Mouse (Mus musculus): ENCODE measurements around the gene Ctse. TPM values are rescaled to one million over a fixed set of nuclear protein-coding genes. Genes with fewer than 3 reads are reported as not detected.

Gene Ctse
- polyA plus RNA-seq, 1 experiment from 2014 or later = 0.13 TPM

DNA sequence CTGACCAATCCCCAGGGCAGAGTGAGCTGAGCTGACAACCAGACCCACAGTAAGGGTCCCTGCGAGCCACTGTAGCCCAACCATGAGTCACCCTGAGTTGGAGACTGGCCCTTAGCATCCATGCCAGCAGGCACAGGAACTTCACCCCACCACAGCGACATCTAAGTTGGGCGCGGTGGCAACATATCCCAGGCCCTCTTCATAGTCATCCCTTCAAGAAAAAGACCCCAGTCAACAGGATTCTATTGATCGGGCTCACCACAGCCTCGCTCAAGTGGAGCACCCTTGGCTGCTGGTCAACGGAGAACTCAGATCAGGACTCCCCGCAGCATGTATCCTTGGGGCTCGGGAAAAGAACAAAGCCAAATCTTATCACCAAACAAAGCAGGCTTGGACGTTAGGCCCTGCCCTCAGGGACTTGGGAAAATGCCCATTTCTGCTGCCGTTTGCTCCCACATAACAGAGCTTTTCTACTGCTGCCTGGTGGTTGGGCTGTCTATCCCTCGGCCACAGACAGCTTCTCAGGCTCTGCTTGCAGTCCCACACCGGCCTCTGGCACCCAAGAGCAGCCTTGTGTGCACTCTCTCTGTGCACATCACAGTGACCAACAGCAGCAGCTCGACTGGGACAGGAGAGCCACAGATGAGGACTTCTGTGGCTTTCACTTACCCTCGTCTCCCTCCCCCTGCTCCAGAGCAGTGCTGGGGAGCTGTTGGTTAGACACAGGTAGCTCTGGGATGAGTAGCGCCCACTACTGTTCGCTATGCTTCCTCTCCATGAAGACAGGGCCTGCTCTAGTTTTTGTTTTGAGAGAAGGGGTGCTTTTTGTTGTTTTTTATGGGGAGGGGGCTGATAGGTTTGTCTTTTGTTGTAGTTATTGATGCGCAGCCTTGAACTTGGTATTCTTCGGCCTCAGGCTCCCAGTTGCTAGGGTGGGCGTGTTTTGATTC lies 76.6 kb downstream of the Ctse start:
- H3K27ac ChIP-seq (replicated peaks; ENCODE audit: low read depth, low read length) = no peak overlapping the region
- no peak overlapping the region for H3K4me3 ChIP-seq (ENCODE audit: low read depth, low read length)
- ATAC-seq (ENCODE audit: insufficient number of reproducible peaks, low FRiP score, low TSS enrichment, low read depth) = no peak
- H3K27me3 ChIP-seq (ENCODE audit: control insufficient read depth, insufficient read depth, low read length) = no peaks in the 10 kb centered on the region
- 70% methylated on average over 20 of the region's 20 CpGs for WGBS
- H3K4me1 ChIP-seq (ENCODE audit: control insufficient read depth, insufficient read depth, low read length) = no peaks in the 10 kb centered on the region
- no peaks in the 10 kb centered on the region for H3K9me3 ChIP-seq (ENCODE audit: control insufficient read depth, low read length)
- no peaks in the 10 kb centered on the region for H3K36me3 ChIP-seq (ENCODE audit: control insufficient read depth, insufficient read depth, low read length)
- no peak overlapping the region for H3K4me2 ChIP-seq (ENCODE audit: low read depth, severe bottlenecking)
- DNase-seq (ENCODE audit: low spot score) = no peak
- no peak overlapping the region for H3K9ac ChIP-seq (ENCODE audit: low read length)

DNA sequence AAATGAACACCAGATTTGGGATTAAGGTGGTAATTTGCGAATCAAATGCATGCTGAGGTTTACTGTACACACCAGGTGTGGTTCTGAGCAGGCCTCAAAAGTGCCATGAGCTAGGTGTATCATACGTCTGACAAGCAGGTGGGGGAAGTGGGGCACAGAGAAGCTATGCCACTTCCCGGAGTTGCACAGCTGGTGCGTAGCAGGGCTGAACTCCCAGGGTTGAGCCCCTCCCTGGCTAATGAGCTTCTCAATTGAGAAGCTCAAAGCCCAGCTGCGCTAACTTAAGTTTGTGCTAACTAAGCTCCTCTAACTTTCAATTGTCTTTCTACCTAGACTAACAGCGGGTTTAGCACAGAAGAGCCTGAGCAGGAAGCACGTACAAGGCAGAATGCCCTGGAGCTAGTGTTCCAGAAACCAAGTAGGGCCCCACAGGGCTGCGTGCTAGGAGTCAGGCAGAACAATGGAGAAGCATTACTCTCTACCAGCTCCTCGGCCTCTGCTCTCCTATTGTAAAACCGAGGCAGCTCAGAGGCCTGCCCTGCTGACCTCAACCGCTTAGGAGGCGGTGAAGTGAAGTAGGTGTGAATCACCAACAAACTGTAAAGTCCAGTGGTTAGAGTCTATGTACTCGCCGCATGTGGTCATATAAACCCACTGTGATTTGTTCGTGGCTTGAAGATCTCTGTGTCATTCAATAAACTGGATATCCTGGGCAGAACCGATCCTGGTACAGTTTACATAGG lies 81.0 kb downstream of the Ctse start:
- no peak overlapping the region for H3K4me3 ChIP-seq (ENCODE audit: low read depth, low read length)
- no peaks in the 10 kb centered on the region for H3K36me3 ChIP-seq (ENCODE audit: control insufficient read depth, insufficient read depth, low read length)
- no peak overlapping the region for H3K4me2 ChIP-seq (ENCODE audit: low read depth, severe bottlenecking)
- 72% methylated on average over 16 of the region's 16 CpGs for WGBS
- H3K27me3 ChIP-seq (ENCODE audit: control insufficient read depth, insufficient read depth, low read length) = no peaks in the 10 kb centered on the region
- no peaks in the 10 kb centered on the region for H3K9me3 ChIP-seq (ENCODE audit: control insufficient read depth, low read length)
- H3K9ac ChIP-seq (ENCODE audit: low read length) = no peak overlapping the region
- no peak for ATAC-seq (ENCODE audit: insufficient number of reproducible peaks, low FRiP score, low TSS enrichment, low read depth)
- DNase-seq (ENCODE audit: low spot score) = no peak
- no peaks in the 10 kb centered on the region for H3K4me1 ChIP-seq (ENCODE audit: control insufficient read depth, insufficient read depth, low read length)
- H3K27ac ChIP-seq (replicated peaks; ENCODE audit: low read depth, low read length) = no peak overlapping the region

DNA sequence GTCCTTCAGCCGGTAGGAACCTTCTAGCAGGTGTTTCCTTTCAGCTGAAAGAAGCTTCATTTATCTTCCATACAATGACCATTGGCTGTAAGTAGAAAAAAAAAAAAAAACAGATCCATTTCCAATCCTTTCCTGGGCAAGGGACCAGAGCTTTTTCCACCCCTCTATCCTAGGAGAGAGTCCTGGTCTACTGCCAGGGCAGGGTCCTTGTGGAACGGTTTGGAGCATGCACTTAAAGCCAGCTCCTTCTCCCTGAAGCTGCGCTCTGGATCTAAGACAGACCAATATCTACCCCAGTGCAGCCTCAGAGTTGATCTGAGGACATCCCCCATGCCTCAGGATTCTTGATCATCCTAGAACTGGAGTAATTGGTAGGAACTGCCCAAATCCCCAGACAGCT lies 83.9 kb downstream of the Ctse start:
- no peaks in the 10 kb centered on the region for H3K27me3 ChIP-seq (ENCODE audit: control insufficient read depth, insufficient read depth, low read length)
- no peak for DNase-seq (ENCODE audit: low spot score)
- H3K9me3 ChIP-seq (ENCODE audit: control insufficient read depth, low read length) = no peaks in the 10 kb centered on the region
- 86% methylated on average over 3 of the region's 3 CpGs for WGBS
- no peak for ATAC-seq (ENCODE audit: insufficient number of reproducible peaks, low FRiP score, low TSS enrichment, low read depth)
- H3K9ac ChIP-seq (ENCODE audit: low read length) = no peak overlapping the region
- no peaks in the 10 kb centered on the region for H3K4me1 ChIP-seq (ENCODE audit: control insufficient read depth, insufficient read depth, low read length)
- no peak overlapping the region for H3K27ac ChIP-seq (replicated peaks; ENCODE audit: low read depth, low read length)
- H3K4me2 ChIP-seq (ENCODE audit: low read depth, severe bottlenecking) = no peak overlapping the region
- H3K4me3 ChIP-seq (ENCODE audit: low read depth, low read length) = no peak overlapping the region
- no peaks in the 10 kb centered on the region for H3K36me3 ChIP-seq (ENCODE audit: control insufficient read depth, insufficient read depth, low read length)

DNA sequence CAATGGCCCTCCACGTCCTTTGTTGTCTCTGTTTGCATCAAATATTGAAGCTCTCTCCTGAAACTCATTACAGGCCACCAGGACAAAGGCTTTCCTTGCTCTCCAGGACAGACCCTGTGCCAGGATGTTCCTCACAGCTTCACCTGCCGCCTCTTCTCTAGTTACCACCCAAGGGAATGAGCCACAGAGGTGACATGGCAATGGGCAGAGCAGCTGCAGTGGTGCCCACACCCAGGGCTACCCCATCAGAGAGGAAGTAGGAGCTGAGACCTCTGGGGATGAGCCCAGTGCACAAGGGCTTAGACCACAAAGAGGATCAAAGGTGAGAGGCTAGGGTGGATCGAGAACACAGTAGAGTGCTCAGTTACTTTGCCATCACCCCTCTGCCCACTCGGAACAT lies 85.4 kb downstream of the Ctse start:
- 76% methylated on average over 4 of the region's 4 CpGs for WGBS
- no peak for DNase-seq (ENCODE audit: low spot score)

More for the DNA sequence above, 85.4 kb downstream of the Ctse start:
- no peak overlapping the region for H3K27ac ChIP-seq (replicated peaks; ENCODE audit: low read depth, low read length)
- no peak overlapping the region for H3K4me3 ChIP-seq (ENCODE audit: low read depth, low read length)
- no peaks in the 10 kb centered on the region for H3K27me3 ChIP-seq (ENCODE audit: control insufficient read depth, insufficient read depth, low read length)
- H3K36me3 ChIP-seq (ENCODE audit: control insufficient read depth, insufficient read depth, low read length) = no peaks in the 10 kb centered on the region
- H3K4me2 ChIP-seq (ENCODE audit: low read depth, severe bottlenecking) = no peak overlapping the region
- ATAC-seq (ENCODE audit: insufficient number of reproducible peaks, low FRiP score, low TSS enrichment, low read depth) = no peak
- H3K4me1 ChIP-seq (ENCODE audit: control insufficient read depth, insufficient read depth, low read length) = no peaks in the 10 kb centered on the region
- no peaks in the 10 kb centered on the region for H3K9me3 ChIP-seq (ENCODE audit: control insufficient read depth, low read length)
- no peak overlapping the region for H3K9ac ChIP-seq (ENCODE audit: low read length)

Other genes starting within 250 kb of the Ctse start
- gene Srgap2, start 111.0 kb upstream of the Ctse start, polyA plus RNA-seq (2014; fragmentation: Nextera tagmentation; extraction: Ambion mirVana) = 18.1 and 19.5 TPM in 2 replicates
- gene Fam72a, start 110.4 kb upstream of the Ctse start, polyA plus RNA-seq (2014; fragmentation: Nextera tagmentation; extraction: Ambion mirVana) = 3.9 and 4.3 TPM in 2 replicates
- gene Avpr1b, start 39.1 kb upstream of the Ctse start, polyA plus RNA-seq (2014; fragmentation: Nextera tagmentation; extraction: Ambion mirVana) = not detected in 2 replicates
- 0.33 and 0.65 TPM in 2 replicates for gene Rab7b, start 50.4 kb downstream of the Ctse start, polyA plus RNA-seq (2014; fragmentation: Nextera tagmentation; extraction: Ambion mirVana)
- not detected in 2 replicates for gene Slc26a9, start 105.7 kb downstream of the Ctse start, polyA plus RNA-seq (2014; fragmentation: Nextera tagmentation; extraction: Ambion mirVana)
- 2.3 and 2.4 TPM in 2 replicates for gene Pm20d1, start 159.1 kb downstream of the Ctse start, polyA plus RNA-seq (2014; fragmentation: Nextera tagmentation; extraction: Ambion mirVana)
- gene Slc41a1, start 189.2 kb downstream of the Ctse start, polyA plus RNA-seq (2014; fragmentation: Nextera tagmentation; extraction: Ambion mirVana) = 11.6 and 12.8 TPM in 2 replicates
- 8.5 and 10.7 TPM in 2 replicates for gene Rab29, start 228.9 kb downstream of the Ctse start, polyA plus RNA-seq (2014; fragmentation: Nextera tagmentation; extraction: Ambion mirVana)